Mouse (Mus musculus) testis, adult 2 months (tissue): ENCODE measurements around the gene Kcna5.

ENCODE experiments used
- CTCF ChIP-seq: fragments of 200-500 bp; IDR thresholded peaks from 2 replicates; pipeline ENCODE4 v1.5.1; 2012; ENCODE audit warnings: low read depth, mild to moderate bottlenecking, inconsistent platforms, low read length, moderate library complexity; ENCODE audit not compliant: control insufficient read depth, insufficient read depth, insufficient replicate concordance
- POLR2A ChIP-seq: fragments of 200-500 bp; IDR thresholded peaks from 2 replicates; pipeline ENCODE4 v1.6.1; 2012; ENCODE audit warnings: low read depth, mild to moderate bottlenecking, inconsistent platforms, low read length, moderate library complexity; ENCODE audit not compliant: control insufficient read depth

GRCm38 (mm10) chr6:126574778-126575177 is 39.6 kb upstream of the Kcna5 start:
- TF ChIP-seq POLR2A, result no peak
- no peak for TF ChIP-seq CTCF
